Mouse (Mus musculus) testis, adult 2 months (tissue): ENCODE measurements around the gene Fam185a. TPM values are rescaled to one million over a fixed set of nuclear protein-coding genes. Genes with fewer than 3 reads are reported as not detected.

Experiments used
- H3K27ac ChIP-seq: fragments of 200-500 bp; 2 replicates; pipeline ENCODE4 v1.5.1; 2012; ENCODE audit warnings: low read depth, low read length; ENCODE audit not compliant: control insufficient read depth, insufficient read depth
- H3K27me3 ChIP-seq: fragments of 200-500 bp; 2 replicates; pipeline ENCODE4 v1.6.1; 2012; ENCODE audit warnings: mild to moderate bottlenecking, low read length, moderate library complexity; ENCODE audit not compliant: control insufficient read depth, insufficient read depth
- H3K36me3 ChIP-seq: fragments of 200-500 bp; 2 replicates; pipeline ENCODE4 v1.6.1; 2012; ENCODE audit warnings: mild to moderate bottlenecking, low read length; ENCODE audit not compliant: control insufficient read depth, insufficient read depth
- H3K4me1 ChIP-seq: fragments of 200-500 bp; 2 replicates; pipeline ENCODE4 v1.6.1; 2012; ENCODE audit warnings: low read length; ENCODE audit not compliant: control insufficient read depth, insufficient read depth
- H3K4me3 ChIP-seq: fragments of 200-500 bp; 2 replicates; pipeline ENCODE4 v1.5.1; 2012; ENCODE audit warnings: low read depth, mild to moderate bottlenecking, low read length, moderate library complexity, mixed read lengths; ENCODE audit not compliant: control insufficient read depth
- CTCF ChIP-seq: fragments of 200-500 bp; IDR thresholded peaks from 2 replicates; pipeline ENCODE4 v1.5.1; 2012; ENCODE audit warnings: low read depth, mild to moderate bottlenecking, inconsistent platforms, low read length, moderate library complexity; ENCODE audit not compliant: control insufficient read depth, insufficient read depth, insufficient replicate concordance
- POLR2A ChIP-seq: fragments of 200-500 bp; IDR thresholded peaks from 2 replicates; pipeline ENCODE4 v1.6.1; 2012; ENCODE audit warnings: low read depth, mild to moderate bottlenecking, inconsistent platforms, low read length, moderate library complexity; ENCODE audit not compliant: control insufficient read depth
- polyA plus RNA-seq: library from polyadenylated mRNA; depleted of rRNA; stranded (reverse); fragments of >200 nt; gene quantifications from 2 replicates; pipeline ENCODE4 v1.2.3, GENCODE M21; 2012

The Fam185a gene
- polyA plus RNA-seq, 1 experiment, result 6.5 TPM

GRCm38 (mm10) chr5:21478428-21478827 lies 53.7 kb downstream of the Fam185a start:
- no peaks in the 10 kb centered on the region for H3K4me1 ChIP-seq
- no peak overlapping the region for H3K27ac ChIP-seq
- no peak overlapping the region for H3K4me3 ChIP-seq
- H3K27me3 ChIP-seq, result no peaks in the 10 kb centered on the region
- H3K36me3 ChIP-seq, result no peaks in the 10 kb centered on the region
- TF ChIP-seq POLR2A (no peak), CTCF (no peak)

- H3K4me3 ChIP-seq, result no peak overlapping the region
- no peaks in the 10 kb centered on the region for H3K27me3 ChIP-seq
- TF ChIP-seq CTCF (no peak), POLR2A (no peak)
- H3K4me1 ChIP-seq, result no peaks in the 10 kb centered on the region
- H3K36me3 ChIP-seq, result no peaks in the 10 kb centered on the region
- H3K27ac ChIP-seq, result no peak overlapping the region
Measured at GRCm38 (mm10) chr5:21479746-21480145, 55.0 kb downstream of the Fam185a start.

- no peak for TF ChIP-seq CTCF
- no peak for TF ChIP-seq POLR2A
- Histone ChIP-seq H3K27me3 (no peaks in the 10 kb centered on the region), H3K4me1 (no peaks in the 10 kb centered on the region), H3K36me3 (no peaks in the 10 kb centered on the region), H3K27ac (no peak overlapping the region), H3K4me3 (no peak overlapping the region)
Measured at GRCm38 (mm10) chr5:21481521-21481920, 56.8 kb downstream of the Fam185a start.

- TF ChIP-seq CTCF (no peak), POLR2A (no peak)
- Histone ChIP-seq H3K4me1 (no peaks in the 10 kb centered on the region), H3K4me3 (no peak overlapping the region), H3K36me3 (no peaks in the 10 kb centered on the region), H3K27me3 (no peaks in the 10 kb centered on the region), H3K27ac (no peak overlapping the region)
Measured at GRCm38 (mm10) chr5:21482446-21483222, 57.9 kb downstream of the Fam185a start.

- H3K27me3 ChIP-seq, result no peaks in the 10 kb centered on the region
- H3K27ac ChIP-seq, result no peak overlapping the region
- no peak overlapping the region for H3K4me3 ChIP-seq
- no peak for TF ChIP-seq POLR2A
- no peak for TF ChIP-seq CTCF
- H3K36me3 ChIP-seq, result no peaks in the 10 kb centered on the region
- no peaks in the 10 kb centered on the region for H3K4me1 ChIP-seq
Measured at GRCm38 (mm10) chr5:21483275-21483674, 58.5 kb downstream of the Fam185a start.

GRCm38 (mm10) chr5:21485197-21485829 lies 60.6 kb downstream of the Fam185a start:
- Histone ChIP-seq H3K4me1 (no peaks in the 10 kb centered on the region), H3K36me3 (no peaks in the 10 kb centered on the region), H3K27me3 (no peaks in the 10 kb centered on the region), H3K27ac (no peak overlapping the region), H3K4me3 (no peak overlapping the region)
- no peak for TF ChIP-seq CTCF
- TF ChIP-seq POLR2A, result no peak

GRCm38 (mm10) chr5:21486798-21487197 lies 62.0 kb downstream of the Fam185a start:
- no peaks in the 10 kb centered on the region for H3K36me3 ChIP-seq
- no peak for TF ChIP-seq CTCF
- TF ChIP-seq POLR2A, result no peak

GRCm38 (mm10) chr5:21487306-21487705 lies 62.5 kb downstream of the Fam185a start:
- no peak overlapping the region for H3K4me3 ChIP-seq
- no peaks in the 10 kb centered on the region for H3K36me3 ChIP-seq
- no peak overlapping the region for H3K27ac ChIP-seq
- H3K4me1 ChIP-seq, result no peaks in the 10 kb centered on the region
- H3K27me3 ChIP-seq, result no peaks in the 10 kb centered on the region
- TF ChIP-seq POLR2A (no peak), CTCF (no peak)

More at GRCm38 (mm10) chr5:21486798-21487197, 62.0 kb downstream of the Fam185a start:
- Histone ChIP-seq H3K27ac (no peak overlapping the region), H3K4me3 (no peak overlapping the region), H3K4me1 (no peaks in the 10 kb centered on the region), H3K27me3 (no peaks in the 10 kb centered on the region)
